Mouse (Mus musculus) kidney, postnatal 0 days (tissue): ENCODE measurements around the gene Cntln. TPM values are rescaled to one million over a fixed set of nuclear protein-coding genes. Genes with fewer than 3 reads are reported as not detected.

Experiments used
- ATAC-seq: fragments of 200-750 bp; cut with Nextera tagmentation; replicated peaks from 2 replicates; pipeline ENCODE4 v1.8.0; 2017; ENCODE audit warnings: low read depth, moderate number of reproducible peaks, moderate TSS enrichment, moderate library complexity; ENCODE audit not compliant: low FRiP score
- DNase-seq: peaks from one replicate; pipeline ENCODE4 v3.0.0-alpha.2; 2016; ENCODE audit warnings: low spot score
- H3K27ac ChIP-seq: fragments of 300-500 bp; sonication (generic); 2 replicates; pipeline ENCODE4 v1.5.1; 2014; ENCODE audit warnings: mild to moderate bottlenecking
- H3K27me3 ChIP-seq: fragments of 300-500 bp; sonication (generic); 2 replicates; pipeline ENCODE4 v1.6.1; 2014; ENCODE audit warnings: low read length, mixed read lengths; ENCODE audit not compliant: insufficient read depth
- H3K36me3 ChIP-seq: fragments of 300-500 bp; sonication (generic); 2 replicates; pipeline ENCODE4 v1.6.1; 2014; ENCODE audit warnings: low read length, mixed read lengths; ENCODE audit not compliant: insufficient read depth
- H3K4me1 ChIP-seq: fragments of 300-500 bp; sonication (generic); replicated peaks from 2 replicates; pipeline ENCODE4 v1.6.1; 2014; ENCODE audit warnings: antibody characterized with exemption, low read length, mixed read lengths; ENCODE audit not compliant: insufficient read depth
- H3K4me2 ChIP-seq: fragments of 300-500 bp; sonication (generic); 2 replicates; pipeline ENCODE4 v1.6.1; 2014; ENCODE audit warnings: mild to moderate bottlenecking, low read length, moderate library complexity, mixed read lengths
- H3K4me3 ChIP-seq: fragments of 300-500 bp; sonication (generic); replicated peaks from 2 replicates; pipeline ENCODE4 v1.5.1; 2014; ENCODE audit warnings: low read depth, low read length
- H3K9ac ChIP-seq: fragments of 300-500 bp; sonication (generic); 2 replicates; pipeline ENCODE4 v1.6.1; 2014; ENCODE audit warnings: low read depth, low read length
- H3K9me3 ChIP-seq: fragments of 300-500 bp; sonication (generic); replicated peaks from 2 replicates; pipeline ENCODE4 v1.6.1; 2016; ENCODE audit warnings: low read length, inconsistent platforms, mixed read lengths
- CTCF ChIP-seq: IDR thresholded peaks from 2 replicates; pipeline ENCODE4 v1.5.1; 2016; ENCODE audit warnings: antibody characterized with exemption, low read depth, mild to moderate bottlenecking, moderate library complexity
- WGBS: fragments of 180-500 bp; shearing (Covaris S2); extraction: QIAGEN DNeasy Blood & Tissue Kit; methylation state at CpG from one replicate; pipeline ENCODE4 v1.1.7; 2014; 5-methylcytosine and 5-hydroxymethylcytosine counted together
- polyA plus RNA-seq: library from polyadenylated mRNA; unstranded; fragments of >200 nt; fragmentation: Nextera tagmentation; extraction: Ambion mirVana; gene quantifications from 2 replicates; pipeline ENCODE4 v1.2.1, GENCODE M21; 2015

The Cntln gene
- polyA plus RNA-seq, 1 experiment from 2014 or later: 10.5 TPM

DNA sequence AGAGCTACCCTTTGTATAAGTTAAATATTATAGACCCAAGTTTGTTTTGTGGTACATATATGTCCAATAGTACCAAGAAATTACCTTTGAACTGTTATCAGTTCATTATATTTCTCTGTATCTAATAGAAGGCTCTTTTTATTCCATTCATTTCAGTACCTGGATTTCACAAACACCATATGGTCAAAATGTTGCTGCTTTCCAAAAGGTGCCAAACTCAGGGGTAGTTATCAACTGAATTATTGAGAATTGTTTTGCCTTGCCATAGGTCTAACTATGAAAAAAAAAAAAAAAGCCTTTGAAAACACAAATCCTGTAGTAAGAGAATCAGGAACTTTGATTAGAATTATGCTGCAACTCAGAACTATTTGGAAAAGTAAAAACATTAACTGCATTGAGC is 126.7 kb downstream of the Cntln start:
- DNase-seq: no peak
- ATAC-seq: no peak
- no peak for TF ChIP-seq CTCF
- Histone ChIP-seq H3K27me3 (no peaks in the 10 kb centered on the region), H3K9me3 (no peaks in the 10 kb centered on the region), H3K4me1 (no peaks in the 10 kb centered on the region), H3K9ac (no peak overlapping the region), H3K27ac (no peak overlapping the region), H3K36me3 (no peaks in the 10 kb centered on the region), H3K4me3 (no peak overlapping the region), H3K4me2 (no peak overlapping the region)

DNA sequence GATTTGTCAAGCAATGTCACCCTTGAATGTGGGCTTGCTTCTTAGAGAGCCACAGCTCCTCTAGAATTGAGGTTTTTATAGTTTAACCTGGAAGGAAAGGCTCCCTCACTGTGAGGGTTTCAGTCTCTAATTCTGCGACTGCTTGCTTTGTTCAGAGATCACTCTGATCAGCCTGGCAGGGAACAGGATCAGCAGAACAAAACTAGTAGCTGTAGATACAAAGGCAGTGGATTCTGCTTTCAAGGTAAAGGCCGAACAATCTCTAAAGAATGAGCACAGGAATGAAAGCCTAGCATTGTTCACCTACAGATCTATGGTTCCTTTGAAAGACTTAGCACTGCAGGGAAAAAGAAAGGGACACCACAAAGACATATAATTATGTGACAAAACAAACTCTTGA is 161.6 kb downstream of the Cntln start:
- ATAC-seq: no peak
- TF ChIP-seq CTCF: no peak
- Histone ChIP-seq H3K4me1 (no peaks in the 10 kb centered on the region), H3K27me3 (no peaks in the 10 kb centered on the region), H3K36me3 (no peaks in the 10 kb centered on the region), H3K9me3 (no peaks in the 10 kb centered on the region), H3K4me3 (no peak overlapping the region), H3K9ac (no peak overlapping the region), H3K4me2 (no peak overlapping the region), H3K27ac (no peak overlapping the region)
- WGBS: 79% methylated on average over 2 of the region's 2 CpGs
- no peak for DNase-seq

DNA sequence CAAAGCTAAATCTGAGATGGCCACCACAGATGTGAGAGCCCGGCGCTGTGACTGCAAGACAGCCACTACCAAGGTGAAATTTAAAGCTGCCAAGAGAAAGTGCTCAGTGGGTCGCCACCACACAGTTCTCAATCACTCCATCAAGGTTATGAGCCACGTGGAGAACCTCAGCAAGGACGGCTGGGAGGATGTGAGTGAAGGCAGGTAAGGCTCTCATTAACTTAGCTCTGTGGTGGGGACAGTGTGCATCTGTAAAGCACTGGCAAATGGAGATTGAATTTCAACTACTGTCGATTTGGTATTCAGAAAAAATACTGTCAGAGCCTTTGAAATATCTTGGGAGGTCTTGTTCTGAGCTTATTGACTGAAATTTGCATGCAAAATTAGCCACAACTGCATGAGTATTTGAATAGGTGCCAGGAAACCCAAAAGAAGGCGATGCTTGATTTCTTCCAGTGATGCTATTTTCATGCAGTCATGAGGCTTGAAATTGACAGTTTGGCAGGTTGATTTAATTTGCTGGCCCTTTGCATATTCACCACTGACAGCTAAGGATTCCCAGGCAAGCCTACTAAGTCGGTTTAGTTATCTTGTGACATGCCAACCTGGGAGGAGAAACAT is 165.9 kb downstream of the Cntln start:
- H3K27me3 ChIP-seq: no peaks in the 10 kb centered on the region
- ATAC-seq (no peak), DNase-seq (no peak)
- no peak overlapping the region for H3K9ac ChIP-seq
- H3K4me1 ChIP-seq: no peaks in the 10 kb centered on the region
- no peaks in the 10 kb centered on the region for H3K36me3 ChIP-seq
- no peak for TF ChIP-seq CTCF
- H3K27ac ChIP-seq: no peak overlapping the region
- H3K4me2 ChIP-seq: no peak overlapping the region
- WGBS: 71% methylated on average over 8 of the region's 8 CpGs
- H3K9me3 ChIP-seq: no peaks in the 10 kb centered on the region
- H3K4me3 ChIP-seq: no peak overlapping the region

DNA sequence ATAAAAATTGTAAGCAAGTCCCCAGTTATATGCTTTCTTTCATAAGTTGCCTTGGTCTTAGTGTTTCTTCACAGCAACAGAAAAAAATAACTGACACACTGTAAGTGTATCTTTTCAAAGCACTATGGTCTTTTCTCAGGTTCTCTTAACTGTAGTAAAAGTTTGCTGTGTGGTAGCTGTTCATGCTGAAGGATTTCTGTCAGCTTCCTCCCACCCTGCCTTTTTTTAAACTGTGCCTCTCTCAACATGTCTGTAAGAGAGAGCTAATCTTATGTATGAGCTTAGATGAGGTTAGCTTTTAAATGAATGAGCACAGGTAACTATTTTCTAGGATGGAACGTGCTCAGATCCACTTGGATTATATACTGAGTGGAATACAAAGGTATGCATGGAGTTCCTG is 170.5 kb downstream of the Cntln start:
- Histone ChIP-seq H3K36me3 (no peaks in the 10 kb centered on the region), H3K27ac (no peak overlapping the region), H3K4me1 (no peaks in the 10 kb centered on the region), H3K9me3 (no peaks in the 10 kb centered on the region), H3K4me2 (no peak overlapping the region), H3K9ac (no peak overlapping the region), H3K4me3 (no peak overlapping the region), H3K27me3 (no peaks in the 10 kb centered on the region)
- WGBS: 78% methylated on average over 1 of the region's 1 CpGs
- no peak for TF ChIP-seq CTCF
- ATAC-seq: no peak
- DNase-seq: no peak

DNA sequence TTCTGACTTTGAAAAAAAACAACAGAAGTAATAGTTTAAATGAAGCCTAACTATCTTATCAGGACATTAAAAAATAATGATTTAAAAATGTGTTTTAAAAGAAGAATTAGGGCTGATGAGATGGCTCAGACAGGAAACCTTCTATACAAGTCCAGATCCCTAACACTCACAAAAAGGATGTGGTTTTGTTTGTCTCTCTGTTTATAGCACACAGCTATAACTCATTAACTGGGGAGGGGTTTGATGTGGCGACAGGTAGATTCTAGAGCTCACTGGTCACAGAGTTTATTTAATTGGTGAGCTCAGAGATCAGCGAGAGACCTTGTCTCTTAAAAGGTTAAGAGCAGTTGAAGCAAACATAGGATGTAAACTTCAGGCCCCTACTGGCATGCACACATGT is 175.5 kb downstream of the Cntln start:
- H3K36me3 ChIP-seq: no peaks in the 10 kb centered on the region
- H3K4me1 ChIP-seq: no peaks in the 10 kb centered on the region
- WGBS: 87% methylated on average over 2 of the region's 2 CpGs
- H3K9ac ChIP-seq: no peak overlapping the region
- ATAC-seq (no peak), DNase-seq (no peak)
- TF ChIP-seq CTCF: no peak
- no peak overlapping the region for H3K27ac ChIP-seq
- H3K4me3 ChIP-seq: no peak overlapping the region
- H3K27me3 ChIP-seq: no peaks in the 10 kb centered on the region
- H3K9me3 ChIP-seq: no peaks in the 10 kb centered on the region
- H3K4me2 ChIP-seq: no peak overlapping the region

DNA sequence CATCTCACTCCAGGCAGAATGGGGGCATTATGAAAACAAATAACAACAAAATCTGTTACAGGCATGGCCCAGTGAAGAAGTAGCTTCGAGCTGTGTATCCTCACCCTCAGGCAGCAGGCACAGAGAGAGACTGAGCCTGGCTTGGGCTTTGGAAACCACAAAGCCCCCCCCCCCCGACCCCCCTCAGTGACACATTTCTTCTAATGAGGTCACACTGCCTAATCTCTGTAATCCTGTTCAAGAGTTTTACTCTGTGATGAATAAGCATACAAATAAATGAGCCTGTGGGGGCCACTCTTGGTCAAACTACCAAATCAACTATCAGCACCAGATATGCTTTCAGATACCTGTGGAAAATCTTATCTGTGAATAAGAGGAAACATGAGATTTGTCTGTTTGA is 177.6 kb downstream of the Cntln start:
- WGBS: 78% methylated on average over 2 of the region's 2 CpGs
- no peak for DNase-seq
- Histone ChIP-seq H3K4me3 (no peak overlapping the region), H3K4me2 (no peak overlapping the region), H3K9me3 (no peaks in the 10 kb centered on the region), H3K27me3 (no peaks in the 10 kb centered on the region), H3K27ac (no peak overlapping the region), H3K9ac (no peak overlapping the region), H3K4me1 (no peaks in the 10 kb centered on the region), H3K36me3 (no peaks in the 10 kb centered on the region)
- TF ChIP-seq CTCF: no peak
- ATAC-seq: no peak

DNA sequence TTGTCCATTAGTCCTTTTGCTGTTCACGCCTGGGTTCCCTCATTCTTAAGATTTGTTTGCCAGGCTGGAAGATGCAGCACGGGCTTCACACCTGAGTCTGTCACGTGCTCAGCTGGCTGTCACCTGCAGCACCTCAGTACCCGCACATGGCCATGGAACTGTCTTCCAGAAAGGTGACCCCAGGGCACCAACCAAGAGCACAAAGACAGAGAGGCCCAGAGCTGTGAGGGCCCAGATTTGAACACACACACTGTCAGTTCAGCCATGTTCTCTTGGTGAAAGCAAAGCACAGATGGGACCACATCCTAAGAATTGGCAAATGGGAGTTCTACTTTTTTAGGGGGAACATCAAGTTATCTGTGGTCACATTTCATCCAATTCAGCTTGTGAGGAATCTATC is 211.9 kb downstream of the Cntln start:
- H3K27ac ChIP-seq: no peak overlapping the region
- DNase-seq (no peak), ATAC-seq (no peak)
- H3K4me3 ChIP-seq: no peak overlapping the region
- H3K4me1 ChIP-seq: no peaks in the 10 kb centered on the region
- no peaks in the 10 kb centered on the region for H3K27me3 ChIP-seq
- H3K9ac ChIP-seq: no peak overlapping the region
- no peak overlapping the region for H3K4me2 ChIP-seq
- no peak for TF ChIP-seq CTCF
- WGBS: 85% methylated on average over 4 of the region's 4 CpGs
- no peaks in the 10 kb centered on the region for H3K36me3 ChIP-seq
- H3K9me3 ChIP-seq: no peaks in the 10 kb centered on the region
